15 mouse cellular contexts compared by ENCODE assay signal in genomic region chr14:21335691-21336314, GRCm38 (mm10).
DNase-seq lines count a peak whose midpoint lies in the region; ATAC-seq and TF ChIP-seq lines count a peak whose summit lies in the region.
"Had no signal": no experiment of that assay in that cellular context is flagged by ENCODE, and none has a peak within 500 bp of the region (broad histone marks: within the 10 kb centered on the region; RNA-seq: fewer than 3 reads in every experiment).

No protein-coding gene starts in this region.

- H3K36me3 ChIP-seq in embryonic facial prominence, embryonic 14.5 days (ENCODE audit: control insufficient read depth, insufficient read depth, low read length): no peaks in the 10 kb centered on the region
- H3K36me3 ChIP-seq in embryonic facial prominence, embryonic 10.5 days (replicated peaks): no peaks in the 10 kb centered on the region
- H3K36me3 ChIP-seq in hindbrain, embryonic 13.5 days: no peaks in the 10 kb centered on the region
- no peaks in the 10 kb centered on the region for H3K36me3 ChIP-seq in hindbrain, embryonic 12.5 days
- H3K36me3 ChIP-seq: kidney, embryonic 15.5 days; lung, embryonic 15.5 days had no signal

- H3K27me3 ChIP-seq in embryonic facial prominence, embryonic 14.5 days (replicated peaks; ENCODE audit: control insufficient read depth, insufficient read depth, low read length): no peaks in the 10 kb centered on the region
- no peaks in the 10 kb centered on the region for H3K27me3 ChIP-seq in embryonic facial prominence, embryonic 10.5 days (replicated peaks; ENCODE audit: low read depth, poor library complexity, severe bottlenecking)
- H3K27me3 ChIP-seq in hindbrain, embryonic 13.5 days: no peaks in the 10 kb centered on the region
- H3K27me3 ChIP-seq in hindbrain, embryonic 12.5 days: no peaks in the 10 kb centered on the region
- H3K27me3 ChIP-seq: kidney, embryonic 15.5 days; lung, embryonic 15.5 days had no signal

- no peak overlapping the region for H3K27ac ChIP-seq in embryonic facial prominence, embryonic 14.5 days (replicated peaks; ENCODE audit: low read depth, low read length)
- H3K27ac ChIP-seq in embryonic facial prominence, embryonic 10.5 days (replicated peaks): no peak overlapping the region
- H3K27ac ChIP-seq in hindbrain, embryonic 13.5 days: peak overlapping the region; percentile 25; the same call in 1 of the 2 replicates
- H3K27ac ChIP-seq in hindbrain, embryonic 12.5 days: no peak overlapping the region
- no peak overlapping the region for H3K27ac ChIP-seq in gastrocnemius, adult 2 months
- H3K27ac ChIP-seq: kidney, embryonic 15.5 days; lung, embryonic 15.5 days had no signal

- 64% methylated on average over 11 of the region's 11 CpGs for WGBS in embryonic facial prominence, embryonic 14.5 days
- 79% methylated on average over 11 of the region's 11 CpGs for WGBS in embryonic facial prominence, embryonic 10.5 days
- WGBS in hindbrain, embryonic 13.5 days: 53% methylated on average over 11 of the region's 11 CpGs
- WGBS in hindbrain, embryonic 12.5 days: 68% methylated on average over 11 of the region's 11 CpGs

- H3K4me1 ChIP-seq in embryonic facial prominence, embryonic 14.5 days (ENCODE audit: control insufficient read depth, insufficient read depth, low read length): no peaks in the 10 kb centered on the region
- no peaks in the 10 kb centered on the region for H3K4me1 ChIP-seq in embryonic facial prominence, embryonic 10.5 days
- peaks cover 9% of the 10 kb centered on the region for H3K4me1 ChIP-seq in hindbrain, embryonic 13.5 days (replicated peaks)
- peaks cover 8% of the 10 kb centered on the region for H3K4me1 ChIP-seq in hindbrain, embryonic 12.5 days
- H3K4me1 ChIP-seq: kidney, embryonic 15.5 days; lung, embryonic 15.5 days had no signal

- H3K4me2 ChIP-seq in embryonic facial prominence, embryonic 14.5 days (ENCODE audit: low read depth, low read length): no peak overlapping the region
- no peak overlapping the region for H3K4me2 ChIP-seq in hindbrain, embryonic 13.5 days
- H3K4me2 ChIP-seq in hindbrain, embryonic 12.5 days (replicated peaks): no peak overlapping the region
- H3K4me2 ChIP-seq: kidney, embryonic 15.5 days; liver, embryonic 11.5 days; lung, embryonic 15.5 days had no signal

- no peak for TF ChIP-seq CTCF in gastrocnemius, adult 2 months (IDR thresholded peaks at IDR 0.05)

- H3K9me3 ChIP-seq in embryonic facial prominence, embryonic 14.5 days (ENCODE audit: control insufficient read depth, low read length): no peaks in the 10 kb centered on the region
- no peaks in the 10 kb centered on the region for H3K9me3 ChIP-seq in embryonic facial prominence, embryonic 10.5 days
- H3K9me3 ChIP-seq in hindbrain, embryonic 13.5 days: no peaks in the 10 kb centered on the region
- no peaks in the 10 kb centered on the region for H3K9me3 ChIP-seq in hindbrain, embryonic 12.5 days (replicated peaks)
- H3K9me3 ChIP-seq: kidney, embryonic 15.5 days; lung, embryonic 15.5 days had no signal

- H3K4me3 ChIP-seq in embryonic facial prominence, embryonic 14.5 days (ENCODE audit: low read depth, low read length): no peak overlapping the region
- H3K4me3 ChIP-seq in embryonic facial prominence, embryonic 10.5 days: no peak overlapping the region
- H3K4me3 ChIP-seq in hindbrain, embryonic 13.5 days: no peak overlapping the region
- no peak overlapping the region for H3K4me3 ChIP-seq in hindbrain, embryonic 12.5 days
- no peak overlapping the region for H3K4me3 ChIP-seq in gastrocnemius, adult 2 months
- H3K4me3 ChIP-seq: kidney, embryonic 15.5 days; lung, embryonic 15.5 days had no signal

- intact Hi-C loops in gastrocnemius, adult 2 months (cut with DNase I): no loop called here

- H3K9ac ChIP-seq in embryonic facial prominence, embryonic 14.5 days (ENCODE audit: low read depth, low read length): no peak overlapping the region
- no peak overlapping the region for H3K9ac ChIP-seq in hindbrain, embryonic 13.5 days
- H3K9ac ChIP-seq in hindbrain, embryonic 12.5 days: no peak overlapping the region
- H3K9ac ChIP-seq: kidney, embryonic 15.5 days; lung, embryonic 15.5 days had no signal

- peak; percentile 62; the same call in 1 of the 2 replicates for ATAC-seq in embryonic facial prominence, embryonic 14.5 days (ENCODE audit: low read depth)
- ATAC-seq in hindbrain, embryonic 13.5 days (ENCODE audit: low FRiP score): no peak
- no peak for ATAC-seq in hindbrain, embryonic 12.5 days (ENCODE audit: low FRiP score)
- ATAC-seq: activated CD4-positive, CD25-positive, alpha-beta regulatory T cell, adult 4 months had no signal

- peak; percentile 41 for DNase-seq in embryonic facial prominence, embryonic 14.5 days (ENCODE audit: low spot score)
- DNase-seq in embryonic facial prominence, embryonic 10.5 days (ENCODE audit: low spot score): no peak
- DNase-seq in 416B (ENCODE audit: low read depth): peak; percentile 27
- DNase-seq in induced T-regulatory cell, adult 2 months (ENCODE audit: low read depth): peak; percentile 5
- no peak for DNase-seq in gastrocnemius, adult 2 months
- DNase-seq in cerebellum, adult 9-10 months: no peak
- DNase-seq: adrenal gland, postnatal 25 days; cerebellum, postnatal 14 days; left cerebral cortex, postnatal 4 days had no signal

Comparison
In these comparisons a context has a peak if more than half of its experiments do, and no peak if none do; other contexts are left out.
1. DNase-seq: peak in embryonic facial prominence, embryonic 14.5 days (single experiment), 416B (single experiment) and induced T-regulatory cell, adult 2 months (single experiment); none in embryonic facial prominence, embryonic 10.5 days (single experiment), gastrocnemius, adult 2 months (single experiment) and cerebellum, adult 9-10 months (single experiment).